Mouse (Mus musculus): ENCODE measurements around the gene Mrnip. TPM values are rescaled to one million over a fixed set of nuclear protein-coding genes. Genes with fewer than 3 reads are reported as not detected.

The Mrnip gene
- 18.9 and 24.9 TPM in 2 replicates for polyA plus RNA-seq (2021; fragmentation: Nextera tagmentation)
- long read RNA-seq, experiment 1, transcript Mrnip-201 (7 exons, 1,142 nt) = major isoform, 34 of 40 reads
- long read RNA-seq, experiment 1, partial matches to known transcripts = 1 of 40 reads
- long read RNA-seq, experiment 1, other reads (novel, unspliced or antisense) = 5 of 40 reads
- long read RNA-seq, experiment 2, transcript Mrnip-201 (7 exons, 1,142 nt) = major isoform, 37 of 43 reads
- long read RNA-seq, experiment 2, partial matches to known transcripts = 4 of 43 reads
- long read RNA-seq, experiment 2, other reads (novel, unspliced or antisense) = 2 of 43 reads

GRCm38 (mm10) chr11:50174111-50174729, at the start of gene Mrnip:
TSS of gene Mrnip (plus strand) at chr11:50174444.

DNA sequence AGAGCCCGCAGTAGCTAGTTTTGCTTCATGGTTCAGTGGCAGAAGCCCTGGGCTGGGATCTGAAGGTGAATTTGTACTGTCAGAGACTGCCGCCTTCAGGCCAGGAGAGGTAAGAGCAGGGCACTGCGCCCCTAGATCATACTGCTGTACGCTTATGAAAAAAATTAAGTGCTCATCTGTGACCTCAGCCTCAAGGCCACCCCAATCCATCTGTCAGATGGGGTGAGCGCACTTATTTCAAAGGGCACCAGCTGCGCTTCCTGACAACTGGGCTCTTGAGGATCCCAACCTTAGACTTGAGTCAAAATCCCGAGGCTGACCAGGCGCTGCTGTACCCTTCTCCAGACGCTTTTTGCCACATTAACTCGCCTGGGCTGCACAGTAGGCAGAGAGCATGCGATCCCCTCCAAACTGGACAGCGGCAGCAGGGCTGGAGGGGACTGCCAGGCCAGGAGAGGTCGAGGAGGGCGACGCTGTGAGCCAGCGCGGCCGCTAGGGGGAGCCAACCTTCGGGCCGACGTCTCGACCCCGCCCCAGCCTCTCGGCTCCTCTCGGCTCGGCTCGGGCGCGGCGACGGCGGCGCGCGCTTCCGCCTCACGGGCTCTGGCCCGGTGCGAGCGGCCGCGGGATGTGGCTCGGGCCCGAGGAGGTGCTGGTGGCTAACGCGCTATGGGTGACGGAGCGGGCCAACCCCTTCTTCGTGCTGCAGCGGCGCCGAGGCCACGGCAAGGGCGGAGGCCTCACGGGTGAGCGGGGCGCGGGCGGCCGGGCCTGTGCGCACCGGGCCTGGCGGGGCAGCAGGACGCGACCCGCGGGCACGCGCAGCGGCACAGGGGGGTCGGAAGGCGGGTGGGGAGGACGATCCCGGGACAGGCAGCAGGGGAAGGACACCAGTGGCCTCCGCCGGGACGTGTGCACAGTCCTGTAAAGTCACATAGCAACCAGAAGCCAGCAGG, 43.2 kb upstream of the Mrnip start, which contains the start of gene Tbc1d9b:
TSS of gene Tbc1d9b (plus strand) at position 586 of the 956 bp plus-strand sequence.

GRCm38 (mm10) chr11:50210505-50211151, 36.4 kb downstream of the Mrnip start, which contains the start of the genes Sqstm1 and Mgat4b:
TSS of gene Sqstm1 (minus strand) at chr11:50210827.
TSS of gene Mgat4b (plus strand) at chr11:50210890.

GRCm38 (mm10) chr11:50238324-50238723, 64.1 kb downstream of the Mrnip start, which contains the start of gene Ltc4s:
TSS of gene Ltc4s (minus strand) at chr11:50238616.

Other genes starting within 250 kb of the Mrnip start
- gene Rnf130, start 149.1 kb upstream of the Mrnip start, polyA plus RNA-seq (2021; fragmentation: Nextera tagmentation) = 20.7 and 52.1 TPM in 2 replicates
- 84.3 and 84.9 TPM in 2 replicates for gene Tbc1d9b, start 43.0 kb upstream of the Mrnip start, polyA plus RNA-seq (2021; fragmentation: Nextera tagmentation)
- 303 and 390 TPM in 2 replicates for gene Sqstm1, start 36.4 kb downstream of the Mrnip start, polyA plus RNA-seq (2021; fragmentation: Nextera tagmentation)
- gene Mgat4b, start 36.4 kb downstream of the Mrnip start, polyA plus RNA-seq (2021; fragmentation: Nextera tagmentation) = 12.0 and 15.5 TPM in 2 replicates
- gene Ltc4s, start 64.2 kb downstream of the Mrnip start, polyA plus RNA-seq (2021; fragmentation: Nextera tagmentation) = 14.5 and 16.4 TPM in 2 replicates
- 0.81 and 2.4 TPM in 2 replicates for gene Maml1, start 117.9 kb downstream of the Mrnip start, polyA plus RNA-seq (2021; fragmentation: Nextera tagmentation)
- 87.9 and 189 TPM in 2 replicates for gene Canx, start 151.2 kb downstream of the Mrnip start, polyA plus RNA-seq (2021; fragmentation: Nextera tagmentation)
- 0.93 and 1.0 TPM in 2 replicates for gene Cby3, start 180.0 kb downstream of the Mrnip start, polyA plus RNA-seq (2021; fragmentation: Nextera tagmentation)
- gene Hnrnph1, start 202.5 kb downstream of the Mrnip start, polyA plus RNA-seq (2021; fragmentation: Nextera tagmentation) = 35.4 and 45.9 TPM in 2 replicates